Mouse (Mus musculus): Measurements from ENCODE around the gene Zfp385b. TPM values are rescaled to one million over a fixed set of nuclear protein-coding genes. Genes with fewer than 3 reads are reported as not detected.
"Not testable (repeated sequence)": the region's sequence is repeated elsewhere in the genome, so short reads cannot be mapped to it uniquely, and the experiment has no call there.

The Zfp385b gene
- total and polyA plus RNA-seq, 2 experiments = 10.2 to 36.5 TPM

- no peak for DNase-seq (ENCODE audit: extremely low read depth, low read depth, low spot score)
- peaks cover 5% of the 10 kb centered on the region; the same call in 1 of the 2 replicates for H3K36me3 ChIP-seq (ENCODE audit: control insufficient read depth, insufficient read depth, low read length)
- H3K9ac ChIP-seq (ENCODE audit: low read depth, low read length) = no peak overlapping the region
- H3K79me2 ChIP-seq (ENCODE audit: control insufficient read depth, insufficient read depth, low read length) = peaks cover 2% of the 10 kb centered on the region; the same call in 1 of the 2 replicates
- H3K4me3 ChIP-seq (ENCODE audit: insufficient read depth, low read depth, low read length) = no peak overlapping the region
- no peak overlapping the region for H3K27ac ChIP-seq (replicated peaks; ENCODE audit: insufficient read depth, low read depth, low read length)
- WGBS = 90% methylated on average over 6 of the region's 6 CpGs
- no peak for TF ChIP-seq POLR2A (IDR thresholded peaks at IDR 0.05; ENCODE audit: extremely low read depth, insufficient read depth, low read length)
- TF ChIP-seq CTCF (IDR thresholded peaks at IDR 0.05; ENCODE audit: low read depth, low read length) = no peak
- no peaks in the 10 kb centered on the region for H3K27me3 ChIP-seq (ENCODE audit: control insufficient read depth, insufficient read depth, low read length)
- no peaks in the 10 kb centered on the region for H3K4me1 ChIP-seq (ENCODE audit: control insufficient read depth, insufficient read depth, low read length)
These were observed 359.4 kb downstream of the Zfp385b start for GRCm38 (mm10) chr2:77460011-77460410.

- H3K36me3 ChIP-seq (ENCODE audit: control insufficient read depth, insufficient read depth, low read length) = peaks cover 5% of the 10 kb centered on the region; the same call in 1 of the 2 replicates
- no peak overlapping the region for H3K27ac ChIP-seq (replicated peaks; ENCODE audit: insufficient read depth, low read depth, low read length)
- H3K9ac ChIP-seq (ENCODE audit: low read depth, low read length) = no peak overlapping the region
- DNase-seq (ENCODE audit: extremely low read depth, low read depth, low spot score) = no peak
- TF ChIP-seq POLR2A (IDR thresholded peaks at IDR 0.05; ENCODE audit: extremely low read depth, insufficient read depth, low read length) = no peak
- TF ChIP-seq CTCF (IDR thresholded peaks at IDR 0.05; ENCODE audit: low read depth, low read length) = no peak
- no peaks in the 10 kb centered on the region for H3K27me3 ChIP-seq (ENCODE audit: control insufficient read depth, insufficient read depth, low read length)
- no peaks in the 10 kb centered on the region; the same call in 1 of the 2 replicates for H3K79me2 ChIP-seq (ENCODE audit: control insufficient read depth, insufficient read depth, low read length)
- H3K4me3 ChIP-seq (ENCODE audit: insufficient read depth, low read depth, low read length) = no peak overlapping the region
- WGBS = 90% methylated on average over 6 of the region's 6 CpGs
- H3K4me1 ChIP-seq (ENCODE audit: control insufficient read depth, insufficient read depth, low read length) = no peaks in the 10 kb centered on the region
These were observed 361.0 kb downstream of the Zfp385b start for GRCm38 (mm10) chr2:77458431-77458830.

DNA sequence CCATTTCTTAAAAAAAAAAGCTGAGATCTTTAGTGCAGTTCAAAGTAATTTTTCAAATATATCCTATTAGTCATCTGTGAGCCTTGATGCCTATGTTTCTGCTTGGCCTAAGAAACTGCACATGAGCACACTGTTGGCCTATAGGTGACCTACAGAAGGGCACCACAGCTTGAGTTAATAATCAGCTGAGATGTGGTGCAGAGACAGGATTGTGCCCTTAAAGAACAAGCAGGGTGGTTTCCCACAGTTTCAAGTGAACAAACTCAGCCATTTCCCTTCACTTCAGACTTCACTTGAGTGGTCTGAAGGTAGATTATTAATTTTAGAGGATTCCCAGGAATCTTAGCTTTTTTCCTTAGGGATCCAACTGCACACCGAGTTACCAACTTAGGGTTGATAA is 362.3 kb downstream of the Zfp385b start:
- Histone ChIP-seq H3K4me1 (ENCODE audit: control insufficient read depth, insufficient read depth, low read length) (no peaks in the 10 kb centered on the region), H3K27me3 (ENCODE audit: control insufficient read depth, insufficient read depth, low read length) (no peaks in the 10 kb centered on the region), H3K9ac (ENCODE audit: low read depth, low read length) (no peak overlapping the region), H3K27ac (replicated peaks; ENCODE audit: insufficient read depth, low read depth, low read length) (no peak overlapping the region), H3K4me3 (ENCODE audit: insufficient read depth, low read depth, low read length) (no peak overlapping the region), H3K36me3 (ENCODE audit: control insufficient read depth, insufficient read depth, low read length) (peaks cover 7% of the 10 kb centered on the region; the same call in 1 of the 2 replicates), H3K79me2 (ENCODE audit: control insufficient read depth, insufficient read depth, low read length) (no peaks in the 10 kb centered on the region; the same call in 1 of the 2 replicates)
- WGBS = 17% methylated on average over 1 of the region's 1 CpGs
- DNase-seq (ENCODE audit: extremely low read depth, low read depth, low spot score) = no peak
- no peak for TF ChIP-seq CTCF (IDR thresholded peaks at IDR 0.05; ENCODE audit: low read depth, low read length)
- TF ChIP-seq POLR2A (IDR thresholded peaks at IDR 0.05; ENCODE audit: extremely low read depth, insufficient read depth, low read length) = no peak

DNA sequence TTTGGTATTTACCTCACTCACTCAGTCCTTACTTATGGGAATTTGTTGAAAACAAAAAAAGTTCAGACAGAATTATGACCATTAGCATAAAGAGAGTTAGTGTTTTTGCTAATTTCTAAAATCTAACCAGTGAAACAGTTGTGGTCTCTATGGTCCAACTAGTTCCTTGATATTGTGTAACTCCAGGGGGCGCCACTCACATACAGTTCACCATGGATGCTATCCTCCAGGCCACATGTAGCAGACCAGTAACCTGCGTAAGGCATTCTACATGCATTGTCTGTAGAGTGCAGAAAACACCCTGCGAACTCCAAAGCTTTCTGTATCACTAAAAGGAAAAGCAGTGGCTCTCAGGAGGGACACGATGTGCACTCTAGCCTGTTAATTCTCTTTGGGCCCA is 362.8 kb downstream of the Zfp385b start:
- H3K36me3 ChIP-seq (ENCODE audit: control insufficient read depth, insufficient read depth, low read length) = peaks cover 5% of the 10 kb centered on the region; the same call in 1 of the 2 replicates
- no peaks in the 10 kb centered on the region; the same call in 1 of the 2 replicates for H3K79me2 ChIP-seq (ENCODE audit: control insufficient read depth, insufficient read depth, low read length)
- TF ChIP-seq POLR2A (IDR thresholded peaks at IDR 0.05; ENCODE audit: extremely low read depth, insufficient read depth, low read length) (no peak), CTCF (IDR thresholded peaks at IDR 0.05; ENCODE audit: low read depth, low read length) (peak; percentile 44; the same call in 1 of the 2 replicates)
- H3K27ac ChIP-seq (replicated peaks; ENCODE audit: insufficient read depth, low read depth, low read length) = no peak overlapping the region
- no peaks in the 10 kb centered on the region for H3K4me1 ChIP-seq (ENCODE audit: control insufficient read depth, insufficient read depth, low read length)
- DNase-seq (ENCODE audit: extremely low read depth, low read depth, low spot score) = peak; percentile 48
- H3K9ac ChIP-seq (ENCODE audit: low read depth, low read length) = no peak overlapping the region
- H3K27me3 ChIP-seq (ENCODE audit: control insufficient read depth, insufficient read depth, low read length) = no peaks in the 10 kb centered on the region
- WGBS = 48% methylated on average over 4 of the region's 4 CpGs
- no peak overlapping the region for H3K4me3 ChIP-seq (ENCODE audit: insufficient read depth, low read depth, low read length)

GRCm38 (mm10) chr2:77454341-77454937 is 365.0 kb downstream of the Zfp385b start:
- 56% methylated on average over 7 of the region's 7 CpGs for WGBS
- H3K36me3 ChIP-seq (ENCODE audit: control insufficient read depth, insufficient read depth, low read length) = peaks cover 7% of the 10 kb centered on the region; the same call in 1 of the 2 replicates
- H3K27me3 ChIP-seq (ENCODE audit: control insufficient read depth, insufficient read depth, low read length) = no peaks in the 10 kb centered on the region
- H3K9ac ChIP-seq (ENCODE audit: low read depth, low read length) = no peak overlapping the region
- H3K79me2 ChIP-seq (ENCODE audit: control insufficient read depth, insufficient read depth, low read length) = no peaks in the 10 kb centered on the region; the same call in 1 of the 2 replicates
- no peaks in the 10 kb centered on the region for H3K4me1 ChIP-seq (ENCODE audit: control insufficient read depth, insufficient read depth, low read length)
- peak; percentile 46 for DNase-seq (ENCODE audit: extremely low read depth, low read depth, low spot score)
- no peak for TF ChIP-seq POLR2A (IDR thresholded peaks at IDR 0.05; ENCODE audit: extremely low read depth, insufficient read depth, low read length)
- no peak for TF ChIP-seq CTCF (IDR thresholded peaks at IDR 0.05; ENCODE audit: low read depth, low read length)
- no peak overlapping the region for H3K27ac ChIP-seq (replicated peaks; ENCODE audit: insufficient read depth, low read depth, low read length)
- no peak overlapping the region for H3K4me3 ChIP-seq (ENCODE audit: insufficient read depth, low read depth, low read length)

GRCm38 (mm10) chr2:77453786-77454185 is 365.7 kb downstream of the Zfp385b start:
- H3K27me3 ChIP-seq (ENCODE audit: control insufficient read depth, insufficient read depth, low read length) = no peaks in the 10 kb centered on the region
- no peak overlapping the region for H3K27ac ChIP-seq (replicated peaks; ENCODE audit: insufficient read depth, low read depth, low read length)
- peaks cover 7% of the 10 kb centered on the region; the same call in 1 of the 2 replicates for H3K36me3 ChIP-seq (ENCODE audit: control insufficient read depth, insufficient read depth, low read length)
- H3K4me3 ChIP-seq (ENCODE audit: insufficient read depth, low read depth, low read length) = no peak overlapping the region
- no peak for TF ChIP-seq POLR2A (IDR thresholded peaks at IDR 0.05; ENCODE audit: extremely low read depth, insufficient read depth, low read length)
- no peak for TF ChIP-seq CTCF (IDR thresholded peaks at IDR 0.05; ENCODE audit: low read depth, low read length)
- no peak overlapping the region for H3K9ac ChIP-seq (ENCODE audit: low read depth, low read length)
- H3K79me2 ChIP-seq (ENCODE audit: control insufficient read depth, insufficient read depth, low read length) = no peaks in the 10 kb centered on the region; the same call in 1 of the 2 replicates
- DNase-seq (ENCODE audit: extremely low read depth, low read depth, low spot score) = no peak
- 58% methylated on average over 3 of the region's 3 CpGs for WGBS
- H3K4me1 ChIP-seq (ENCODE audit: control insufficient read depth, insufficient read depth, low read length) = no peaks in the 10 kb centered on the region

DNA sequence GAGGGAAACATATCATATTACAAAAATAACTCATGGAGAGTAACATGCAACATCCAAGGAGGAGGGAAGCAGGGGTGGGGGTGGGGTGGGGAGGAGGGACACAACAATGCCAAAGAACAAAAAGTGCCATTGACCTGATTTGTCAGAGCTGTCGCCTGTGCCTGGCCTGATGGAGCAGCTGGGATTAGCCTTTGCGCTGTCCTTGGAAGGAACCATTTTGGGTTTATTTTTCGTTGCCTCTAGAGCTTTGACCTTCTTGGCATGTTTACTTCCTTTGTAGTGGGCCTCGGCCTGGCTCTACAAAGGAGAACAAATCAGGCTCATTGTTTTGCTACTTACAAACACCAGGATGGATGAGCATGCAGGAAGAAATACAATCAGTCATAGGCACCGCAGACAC is 369.4 kb downstream of the Zfp385b start:
- not testable (repeated sequence) for H3K9ac ChIP-seq (ENCODE audit: low read depth, low read length); H3K36me3 ChIP-seq (ENCODE audit: control insufficient read depth, insufficient read depth, low read length); H3K4me1 ChIP-seq (ENCODE audit: control insufficient read depth, insufficient read depth, low read length); H3K27me3 ChIP-seq (ENCODE audit: control insufficient read depth, insufficient read depth, low read length); H3K27ac ChIP-seq (replicated peaks; ENCODE audit: insufficient read depth, low read depth, low read length); H3K79me2 ChIP-seq (ENCODE audit: control insufficient read depth, insufficient read depth, low read length); H3K4me3 ChIP-seq (ENCODE audit: insufficient read depth, low read depth, low read length); DNase-seq (ENCODE audit: extremely low read depth, low read depth, low spot score)
- 70% methylated on average over 5 of the region's 5 CpGs for WGBS
